Mouse (Mus musculus) CH12.LX (cell line): ENCODE results near the gene Il10ra. TPM values are rescaled to one million over a fixed set of nuclear protein-coding genes. Genes with fewer than 3 reads are reported as not detected.

ENCODE experiments used
- polyA plus RNA-seq: library from polyadenylated mRNA; unstranded; fragments of >175 nt; gene quantifications from 2 replicates; pipeline ENCODE4 v1.2.1, GENCODE M21; 2012; ENCODE audit warnings: low read depth; ENCODE audit not compliant: insufficient read length
- total RNA-seq, 2 experiments: library from RNA; depleted of rRNA; stranded (reverse); fragments of 300-350 nt in 1 of 2; fragments of >200 nt in 1 of 2; gene quantifications; 2 replicates each; pipeline ENCODE4 v1.2.3; 2012 to 2014

The Il10ra gene
- total and polyA plus RNA-seq, 3 experiments, result 3.1 to 5.1 (median 3.9) TPM

Other genes starting within 250 kb of the Il10ra start
- gene Mpzl2, start 229.3 kb downstream of the Il10ra start, total RNA-seq (2012; rRNA removed), result 0.30 and 0.38 TPM in 2 replicates
- 0.18 and 0.36 TPM in 2 replicates for gene Mpzl2, start 229.3 kb downstream of the Il10ra start, total RNA-seq (2014; rRNA removed)
- 0.27 and 0.57 TPM in 2 replicates for gene Mpzl2, start 229.3 kb downstream of the Il10ra start, polyA plus RNA-seq
- 3.1 and 3.4 TPM in 2 replicates for gene Mpzl3, start 214.0 kb downstream of the Il10ra start, total RNA-seq (2012; rRNA removed)
- 5.3 and 5.5 TPM in 2 replicates for gene Mpzl3, start 214.0 kb downstream of the Il10ra start, total RNA-seq (2014; rRNA removed)
- gene Mpzl3, start 214.0 kb downstream of the Il10ra start, polyA plus RNA-seq, result 4.4 and 5.2 TPM in 2 replicates
- gene Jaml, start 190.0 kb downstream of the Il10ra start, total RNA-seq (2012; rRNA removed), result 0.51 and 0.88 TPM in 2 replicates
- 0.87 and 0.96 TPM in 2 replicates for gene Jaml, start 190.0 kb downstream of the Il10ra start, total RNA-seq (2014; rRNA removed)
- gene Jaml, start 190.0 kb downstream of the Il10ra start, polyA plus RNA-seq, result 1.1 and 1.4 TPM in 2 replicates
- 0.04 TPM in 1 of 2 replicates, not detected in the other for gene Scn2b, start 151.4 kb downstream of the Il10ra start, total RNA-seq (2012; rRNA removed)
- gene Scn2b, start 151.4 kb downstream of the Il10ra start, total RNA-seq (2014; rRNA removed), result not detected in 2 replicates
- 0.07 TPM in 1 of 2 replicates, not detected in the other for gene Scn2b, start 151.4 kb downstream of the Il10ra start, polyA plus RNA-seq
- 0.04 TPM in 1 of 2 replicates, not detected in the other for gene Scn4b, start 130.8 kb downstream of the Il10ra start, total RNA-seq (2012; rRNA removed)
- gene Scn4b, start 130.8 kb downstream of the Il10ra start, total RNA-seq (2014; rRNA removed), result 0.04 TPM in 1 of 2 replicates, not detected in the other
- gene Scn4b, start 130.8 kb downstream of the Il10ra start, polyA plus RNA-seq, result not detected in 2 replicates
- gene BC049352, start 87.1 kb downstream of the Il10ra start, total RNA-seq (2012; rRNA removed), result not detected in 2 replicates
- gene BC049352, start 87.1 kb downstream of the Il10ra start, total RNA-seq (2014; rRNA removed), result not detected in 2 replicates
- gene BC049352, start 87.1 kb downstream of the Il10ra start, polyA plus RNA-seq, result 0.14 and 0.17 TPM in 2 replicates
- not detected in 2 replicates for gene Tmprss4, start 65.1 kb downstream of the Il10ra start, total RNA-seq (2012; rRNA removed)
- not detected in 2 replicates for gene Tmprss4, start 65.1 kb downstream of the Il10ra start, total RNA-seq (2014; rRNA removed)
- gene Tmprss4, start 65.1 kb downstream of the Il10ra start, polyA plus RNA-seq, result not detected in 2 replicates
- gene Tmprss13, start 50.0 kb upstream of the Il10ra start, total RNA-seq (2012; rRNA removed), result not detected in 2 replicates
- gene Tmprss13, start 50.0 kb upstream of the Il10ra start, total RNA-seq (2014; rRNA removed), result not detected in 2 replicates
- not detected in 2 replicates for gene Tmprss13, start 50.0 kb upstream of the Il10ra start, polyA plus RNA-seq
- 0.08 TPM in 1 of 2 replicates, not detected in the other for gene Fxyd6, start 101.0 kb upstream of the Il10ra start, total RNA-seq (2012; rRNA removed)
- gene Fxyd6, start 101.0 kb upstream of the Il10ra start, total RNA-seq (2014; rRNA removed), result not detected in 2 replicates
- gene Fxyd6, start 101.0 kb upstream of the Il10ra start, polyA plus RNA-seq, result not detected in 2 replicates
- not detected in 2 replicates for gene Fxyd2, start 130.5 kb upstream of the Il10ra start, total RNA-seq (2012; rRNA removed)
- gene Fxyd2, start 130.5 kb upstream of the Il10ra start, total RNA-seq (2014; rRNA removed), result not detected in 2 replicates
- gene Fxyd2, start 130.5 kb upstream of the Il10ra start, polyA plus RNA-seq, result not detected in 2 replicates
- gene Dscaml1, start 157.5 kb upstream of the Il10ra start, total RNA-seq (2012; rRNA removed), result not detected in 2 replicates
- gene Dscaml1, start 157.5 kb upstream of the Il10ra start, total RNA-seq (2014; rRNA removed), result not detected in 2 replicates
- not detected in 2 replicates for gene Dscaml1, start 157.5 kb upstream of the Il10ra start, polyA plus RNA-seq